Mouse (Mus musculus) hindbrain, embryonic 12.5 days (tissue): Measurements from ENCODE around the gene Epha1. TPM values are rescaled to one million over a fixed set of nuclear protein-coding genes. Genes with fewer than 3 reads are reported as not detected.

ENCODE experiments used
- ATAC-seq: fragments of 200-750 bp; cut with Nextera tagmentation; 2 replicates; pipeline ENCODE4 v1.8.0; 2017; ENCODE audit warnings: moderate TSS enrichment; ENCODE audit not compliant: low FRiP score
- H3K27ac ChIP-seq: fragments of 300-500 bp; sonication (generic); 2 replicates; pipeline ENCODE4 v1.5.1; 2016; ENCODE audit warnings: mild to moderate bottlenecking
- H3K27me3 ChIP-seq: fragments of 300-500 bp; sonication (generic); 2 replicates; pipeline ENCODE4 v1.6.1; 2016; ENCODE audit warnings: mild to moderate bottlenecking
- H3K36me3 ChIP-seq: fragments of 300-500 bp; sonication (generic); 2 replicates; pipeline ENCODE4 v1.6.1; 2016; ENCODE audit warnings: mild to moderate bottlenecking
- H3K4me1 ChIP-seq: fragments of 300-500 bp; sonication (generic); 2 replicates; pipeline ENCODE4 v1.6.1; 2016
- H3K4me2 ChIP-seq: fragments of 300-500 bp; sonication (generic); replicated peaks from 2 replicates; pipeline ENCODE4 v1.6.1; 2016; ENCODE audit warnings: mild to moderate bottlenecking
- H3K4me3 ChIP-seq: fragments of 300-500 bp; sonication (generic); 2 replicates; pipeline ENCODE4 v1.5.1; 2016; ENCODE audit warnings: mild to moderate bottlenecking
- H3K9ac ChIP-seq: fragments of 300-500 bp; sonication (generic); 2 replicates; pipeline ENCODE4 v1.6.1; 2016; ENCODE audit warnings: mild to moderate bottlenecking, moderate library complexity
- H3K9me3 ChIP-seq: fragments of 300-500 bp; sonication (generic); replicated peaks from 2 replicates; pipeline ENCODE4 v1.6.1; 2016; ENCODE audit warnings: mild to moderate bottlenecking
- WGBS: fragments of 180-500 bp; shearing (Covaris S2); methylation state at CpG from one replicate; pipeline ENCODE4 v1.1.7; 2016; 5-methylcytosine and 5-hydroxymethylcytosine counted together
- polyA plus RNA-seq: library from polyadenylated mRNA; unstranded; fragments of >200 nt; fragmentation: Nextera tagmentation; extraction: Ambion mirVana; gene quantifications from 2 replicates; pipeline ENCODE4 v1.2.1, GENCODE M21; 2016

The Epha1 gene
- 1.9 and 2.4 TPM in 2 replicates for polyA plus RNA-seq

GRCm38 (mm10) chr6:42372816-42373547 lies at the start of gene Epha1:
Epha1 (minus strand) TSS chr6:42373268.
- Histone ChIP-seq H3K36me3 (no peaks in the 10 kb centered on the region), H3K4me3 (peak within 1 kb of the TSS; percentile 51), H3K4me1 (peaks cover 11% of the 10 kb centered on the region), H3K9me3 (no peaks in the 10 kb centered on the region), H3K9ac (peak within 1 kb of the TSS; percentile 53; the same call in 1 of the 2 replicates), H3K4me2 (peak within 1 kb of the TSS; percentile 97), H3K27ac (no peak within 1 kb of the TSS), H3K27me3 (peaks cover 18% of the 10 kb centered on the region)
- under 1% methylated on average over 32 of the region's 36 CpGs for WGBS
- peak; percentile 74 for ATAC-seq

GRCm38 (mm10) chr6:42421439-42421838 lies 48.4 kb upstream of the Epha1 start:
- Histone ChIP-seq H3K4me1 (no peaks in the 10 kb centered on the region), H3K4me3 (no peak overlapping the region), H3K9me3 (no peaks in the 10 kb centered on the region), H3K36me3 (no peaks in the 10 kb centered on the region), H3K4me2 (no peak overlapping the region), H3K27me3 (no peaks in the 10 kb centered on the region), H3K27ac (no peak overlapping the region), H3K9ac (no peak overlapping the region)
- WGBS = 84% methylated on average over 2 of the region's 2 CpGs
- ATAC-seq = no peak

- no peaks in the 10 kb centered on the region for H3K27me3 ChIP-seq
- WGBS = 92% methylated on average over 2 of the region's 2 CpGs
- H3K36me3 ChIP-seq = no peaks in the 10 kb centered on the region
- H3K4me1 ChIP-seq = no peaks in the 10 kb centered on the region
- no peak overlapping the region for H3K4me3 ChIP-seq
- H3K4me2 ChIP-seq = no peak overlapping the region
- ATAC-seq = no peak
- H3K9me3 ChIP-seq = no peaks in the 10 kb centered on the region
- no peak overlapping the region for H3K9ac ChIP-seq
- H3K27ac ChIP-seq = no peak overlapping the region
These were observed 46.4 kb upstream of the Epha1 start for GRCm38 (mm10) chr6:42419443-42419842.

GRCm38 (mm10) chr6:42405134-42405533 lies 32.1 kb upstream of the Epha1 start, which contains the start of gene Tas2r135:
Tas2r135 (plus strand) TSS chr6:42405434.
- no peak within 1 kb of the TSS for H3K9ac ChIP-seq
- no peaks in the 10 kb centered on the region for H3K4me1 ChIP-seq
- WGBS = 82% methylated on average over 2 of the region's 2 CpGs
- no peak within 1 kb of the TSS for H3K4me3 ChIP-seq
- H3K27ac ChIP-seq = no peak within 1 kb of the TSS
- H3K4me2 ChIP-seq = no peak within 1 kb of the TSS
- no peaks in the 10 kb centered on the region for H3K9me3 ChIP-seq
- ATAC-seq = no peak
- H3K36me3 ChIP-seq = no peaks in the 10 kb centered on the region
- no peaks in the 10 kb centered on the region for H3K27me3 ChIP-seq

- WGBS = 70% methylated on average over 1 of the region's 1 CpGs
- Histone ChIP-seq H3K9me3 (no peaks in the 10 kb centered on the region), H3K27ac (no peak within 1 kb of the TSS), H3K27me3 (no peaks in the 10 kb centered on the region), H3K4me2 (no peak within 1 kb of the TSS), H3K9ac (no peak within 1 kb of the TSS), H3K4me1 (no peaks in the 10 kb centered on the region), H3K36me3 (no peaks in the 10 kb centered on the region), H3K4me3 (no peak within 1 kb of the TSS)
- no peak for ATAC-seq
These were observed 26.9 kb upstream of the Epha1 start, which contains the start of gene Tas2r143 for GRCm38 (mm10) chr6:42399938-42400337. Tas2r143 (plus strand) TSS chr6:42400238.

GRCm38 (mm10) chr6:42398998-42399397 lies 25.9 kb upstream of the Epha1 start:
- no peak overlapping the region for H3K4me3 ChIP-seq
- H3K27me3 ChIP-seq = no peaks in the 10 kb centered on the region
- no peaks in the 10 kb centered on the region for H3K9me3 ChIP-seq
- ATAC-seq = no peak
- no peak overlapping the region for H3K4me2 ChIP-seq
- no peak overlapping the region for H3K9ac ChIP-seq
- H3K4me1 ChIP-seq = no peaks in the 10 kb centered on the region
- H3K27ac ChIP-seq = no peak overlapping the region
- no peaks in the 10 kb centered on the region for H3K36me3 ChIP-seq
- 100% methylated on average over 1 of the region's 1 CpGs for WGBS

GRCm38 (mm10) chr6:42398285-42398684 lies 25.2 kb upstream of the Epha1 start:
- Histone ChIP-seq H3K9ac (no peak overlapping the region), H3K27ac (no peak overlapping the region), H3K4me2 (no peak overlapping the region), H3K4me1 (no peaks in the 10 kb centered on the region), H3K36me3 (no peaks in the 10 kb centered on the region), H3K27me3 (no peaks in the 10 kb centered on the region), H3K9me3 (no peaks in the 10 kb centered on the region), H3K4me3 (no peak overlapping the region)
- 84% methylated on average over 3 of the region's 3 CpGs for WGBS
- no peak for ATAC-seq

GRCm38 (mm10) chr6:42397041-42397657 lies 24.1 kb upstream of the Epha1 start:
- ATAC-seq = no peak
- Histone ChIP-seq H3K4me1 (no peaks in the 10 kb centered on the region), H3K27me3 (no peaks in the 10 kb centered on the region), H3K4me2 (no peak overlapping the region), H3K27ac (no peak overlapping the region), H3K9ac (no peak overlapping the region), H3K9me3 (no peaks in the 10 kb centered on the region), H3K36me3 (no peaks in the 10 kb centered on the region), H3K4me3 (no peak overlapping the region)
- whole genome bisulfite sequencing = 81% methylated on average over 3 of the region's 3 CpGs

- 82% methylated on average over 9 of the region's 9 CpGs for WGBS
- H3K27ac ChIP-seq = no peak overlapping the region
- no peaks in the 10 kb centered on the region for H3K9me3 ChIP-seq
- H3K9ac ChIP-seq = no peak overlapping the region
- H3K36me3 ChIP-seq = no peaks in the 10 kb centered on the region
- no peaks in the 10 kb centered on the region for H3K4me1 ChIP-seq
- no peak for ATAC-seq
- no peaks in the 10 kb centered on the region for H3K27me3 ChIP-seq
- no peak overlapping the region for H3K4me2 ChIP-seq
- no peak overlapping the region for H3K4me3 ChIP-seq
These were observed 23.1 kb upstream of the Epha1 start for GRCm38 (mm10) chr6:42395960-42396809.

GRCm38 (mm10) chr6:42391796-42392330 lies 18.8 kb upstream of the Epha1 start:
- no peaks in the 10 kb centered on the region for H3K27me3 ChIP-seq
- no peaks in the 10 kb centered on the region for H3K9me3 ChIP-seq
- no peaks in the 10 kb centered on the region for H3K36me3 ChIP-seq
- no peak overlapping the region for H3K27ac ChIP-seq
- no peak for ATAC-seq
- WGBS = 43% methylated on average over 2 of the region's 2 CpGs
- H3K9ac ChIP-seq = no peak overlapping the region
- H3K4me1 ChIP-seq = no peaks in the 10 kb centered on the region
- no peak overlapping the region for H3K4me3 ChIP-seq
- no peak overlapping the region for H3K4me2 ChIP-seq

GRCm38 (mm10) chr6:42385635-42386034 lies 12.6 kb upstream of the Epha1 start:
- Histone ChIP-seq H3K36me3 (no peaks in the 10 kb centered on the region), H3K4me3 (no peak overlapping the region), H3K9ac (no peak overlapping the region), H3K4me1 (no peaks in the 10 kb centered on the region), H3K4me2 (no peak overlapping the region), H3K27ac (no peak overlapping the region), H3K27me3 (no peaks in the 10 kb centered on the region), H3K9me3 (no peaks in the 10 kb centered on the region)
- WGBS = 73% methylated on average over 4 of the region's 4 CpGs
- no peak for ATAC-seq

GRCm38 (mm10) chr6:42383360-42383759 lies 10.3 kb upstream of the Epha1 start:
- H3K27ac ChIP-seq = no peak overlapping the region
- H3K4me3 ChIP-seq = no peak overlapping the region
- no peak for ATAC-seq
- 90% methylated on average over 5 of the region's 5 CpGs for WGBS
- no peaks in the 10 kb centered on the region for H3K4me1 ChIP-seq
- H3K9me3 ChIP-seq = no peaks in the 10 kb centered on the region
- H3K4me2 ChIP-seq = no peak overlapping the region
- no peaks in the 10 kb centered on the region for H3K27me3 ChIP-seq
- no peaks in the 10 kb centered on the region for H3K36me3 ChIP-seq
- H3K9ac ChIP-seq = no peak overlapping the region
